Mouse (Mus musculus) kidney, embryonic 15.5 days (tissue): ENCODE results near the gene Atp2a1. TPM values are rescaled to one million over a fixed set of nuclear protein-coding genes. Genes with fewer than 3 reads are reported as not detected.
"Not testable (repeated sequence)": the region's sequence is repeated elsewhere in the genome, so short reads cannot be mapped to it uniquely, and the experiment has no call there.

Experiments used
- ATAC-seq: fragments of 200-750 bp; cut with Nextera tagmentation; replicated peaks from 2 replicates; pipeline ENCODE4 v1.8.0; 2017; ENCODE audit warnings: moderate TSS enrichment; ENCODE audit not compliant: low FRiP score
- H3K27ac ChIP-seq: fragments of 300-500 bp; sonication (generic); 2 replicates; pipeline ENCODE4 v1.5.1; 2015; ENCODE audit warnings: mild to moderate bottlenecking, inconsistent platforms
- H3K27me3 ChIP-seq: fragments of 300-500 bp; sonication (generic); 2 replicates; pipeline ENCODE4 v1.6.1; 2015; ENCODE audit warnings: inconsistent platforms
- H3K36me3 ChIP-seq: fragments of 300-500 bp; sonication (generic); 2 replicates; pipeline ENCODE4 v1.6.1; 2015; ENCODE audit warnings: inconsistent platforms
- H3K4me1 ChIP-seq: fragments of 300-500 bp; sonication (generic); 2 replicates; pipeline ENCODE4 v1.6.1; 2015; ENCODE audit warnings: inconsistent platforms
- H3K4me2 ChIP-seq: fragments of 300-500 bp; sonication (generic); 2 replicates; pipeline ENCODE4 v1.6.1; 2015; ENCODE audit warnings: moderate library complexity, mild to moderate bottlenecking, inconsistent platforms
- H3K4me3 ChIP-seq: fragments of 300-500 bp; sonication (generic); replicated peaks from 2 replicates; pipeline ENCODE4 v1.5.1; 2015; ENCODE audit warnings: mild to moderate bottlenecking, inconsistent platforms
- H3K9ac ChIP-seq: fragments of 300-500 bp; sonication (generic); 2 replicates; pipeline ENCODE4 v1.6.1; 2015; ENCODE audit warnings: mild to moderate bottlenecking, inconsistent platforms
- H3K9me3 ChIP-seq: fragments of 300-500 bp; sonication (generic); replicated peaks from 2 replicates; pipeline ENCODE4 v1.6.1; 2016; ENCODE audit warnings: inconsistent platforms
- WGBS: fragments of 180-500 bp; shearing (Covaris S2); methylation state at CpG from one replicate; pipeline ENCODE4 v1.1.7; 2015; ENCODE audit warnings: mixed read lengths; 5-methylcytosine and 5-hydroxymethylcytosine counted together
- polyA plus RNA-seq: library from polyadenylated mRNA; unstranded; fragments of >200 nt; fragmentation: Nextera tagmentation; extraction: Ambion mirVana; gene quantifications from 2 replicates; pipeline ENCODE4 v1.2.1, GENCODE M21; 2015

Gene Atp2a1
- polyA plus RNA-seq, 1 experiment from 2014 or later = 13.4 TPM

- no peak overlapping the region for H3K4me3 ChIP-seq
- H3K4me2 ChIP-seq = no peak overlapping the region
- peaks cover 20% of the 10 kb centered on the region for H3K4me1 ChIP-seq
- H3K27me3 ChIP-seq = no peaks in the 10 kb centered on the region
- H3K27ac ChIP-seq = no peak overlapping the region
- 0 out of 2 replicates have a peak, but pooled peaks have one; percentile 2 for ATAC-seq
- no peak overlapping the region for H3K9ac ChIP-seq
- WGBS = 43% methylated on average over 11 of the region's 11 CpGs
- H3K36me3 ChIP-seq = peaks cover 79% of the 10 kb centered on the region
- no peaks in the 10 kb centered on the region for H3K9me3 ChIP-seq
Measured at GRCm38 (mm10) chr7:126491973-126492372, 29.1 kb upstream of the Atp2a1 start.

DNA sequence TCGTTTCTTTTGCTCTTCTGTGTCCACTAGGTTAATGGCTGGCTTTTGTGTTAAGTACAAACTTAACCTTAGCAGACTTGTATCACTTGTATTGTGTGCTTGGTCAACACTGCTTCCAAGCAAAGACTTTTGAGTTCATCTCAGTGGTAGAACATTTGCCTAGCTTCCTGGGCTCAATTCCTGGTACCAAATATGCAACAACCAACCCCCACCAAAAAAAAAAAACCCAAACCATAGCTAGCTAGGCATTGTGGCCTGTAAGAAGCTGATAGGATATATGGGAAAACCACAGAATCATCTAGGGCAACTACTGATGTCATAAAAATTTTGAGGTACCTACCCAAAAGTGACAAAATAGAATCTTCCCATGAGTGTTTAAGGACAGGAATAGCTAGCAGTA lies 28.1 kb upstream of the Atp2a1 start:
- no peak overlapping the region for H3K4me3 ChIP-seq
- no peaks in the 10 kb centered on the region for H3K9me3 ChIP-seq
- H3K9ac ChIP-seq = no peak overlapping the region
- no peak overlapping the region for H3K4me2 ChIP-seq
- WGBS = 76% methylated on average over 1 of the region's 1 CpGs
- H3K27me3 ChIP-seq = no peaks in the 10 kb centered on the region
- H3K27ac ChIP-seq = no peak overlapping the region
- no peak for ATAC-seq
- H3K4me1 ChIP-seq = peaks cover 23% of the 10 kb centered on the region
- peaks cover 69% of the 10 kb centered on the region for H3K36me3 ChIP-seq

GRCm38 (mm10) chr7:126487617-126488385 lies 24.9 kb upstream of the Atp2a1 start:
- H3K9ac ChIP-seq = peak overlapping the region; percentile 75
- 0 out of 2 replicates have a peak overlapping the region, but pooled peaks have one; percentile 86 for H3K27ac ChIP-seq
- H3K9me3 ChIP-seq, ATAC-seq, H3K27me3 ChIP-seq: not testable (repeated sequence)
- H3K4me1 ChIP-seq = peaks cover 27% of the 10 kb centered on the region
- H3K36me3 ChIP-seq = peaks cover 37% of the 10 kb centered on the region
- WGBS = 13% methylated on average over 25 of the region's 25 CpGs
- H3K4me3 ChIP-seq = peak overlapping the region; percentile 77
- peak overlapping the region; percentile 74 for H3K4me2 ChIP-seq

DNA sequence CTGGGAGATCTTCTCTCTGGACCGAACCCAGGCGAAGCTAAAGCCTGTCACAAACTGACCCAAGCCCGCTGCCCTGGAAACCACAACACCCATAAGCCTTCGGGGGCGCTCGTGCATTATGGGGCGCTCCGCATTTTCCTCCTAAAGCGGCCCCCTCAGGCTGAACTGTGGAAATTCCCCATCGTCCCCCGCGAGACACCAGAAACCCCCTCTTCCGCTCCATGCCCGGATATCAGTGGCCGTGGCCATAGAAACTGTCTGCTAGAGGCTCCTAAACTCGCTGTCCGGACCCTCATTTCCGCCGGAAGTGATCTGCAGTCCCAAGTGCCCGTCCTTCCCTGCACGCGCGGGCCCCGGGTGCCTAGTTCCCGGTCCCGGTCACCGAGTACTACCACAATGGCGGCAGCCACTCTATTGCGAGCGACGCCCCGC lies 24.2 kb upstream of the Atp2a1 start, which contains the start of gene Tufm:
Gene Tufm (plus strand): TSS at position 310 of the 432 bp plus-strand sequence.
- Histone ChIP-seq H3K4me2 (peak within 1 kb of the TSS; percentile 74), H3K9ac (peak within 1 kb of the TSS; percentile 75), H3K27me3 (no peaks in the 10 kb centered on the region), H3K9me3 (no peaks in the 10 kb centered on the region), H3K36me3 (peaks cover 30% of the 10 kb centered on the region), H3K4me1 (peaks cover 23% of the 10 kb centered on the region), H3K27ac (peak within 1 kb of the TSS; percentile 86), H3K4me3 (peak within 1 kb of the TSS; percentile 77)
- under 1% methylated on average over 32 of the region's 32 CpGs for WGBS
- ATAC-seq = peak; percentile 91

DNA sequence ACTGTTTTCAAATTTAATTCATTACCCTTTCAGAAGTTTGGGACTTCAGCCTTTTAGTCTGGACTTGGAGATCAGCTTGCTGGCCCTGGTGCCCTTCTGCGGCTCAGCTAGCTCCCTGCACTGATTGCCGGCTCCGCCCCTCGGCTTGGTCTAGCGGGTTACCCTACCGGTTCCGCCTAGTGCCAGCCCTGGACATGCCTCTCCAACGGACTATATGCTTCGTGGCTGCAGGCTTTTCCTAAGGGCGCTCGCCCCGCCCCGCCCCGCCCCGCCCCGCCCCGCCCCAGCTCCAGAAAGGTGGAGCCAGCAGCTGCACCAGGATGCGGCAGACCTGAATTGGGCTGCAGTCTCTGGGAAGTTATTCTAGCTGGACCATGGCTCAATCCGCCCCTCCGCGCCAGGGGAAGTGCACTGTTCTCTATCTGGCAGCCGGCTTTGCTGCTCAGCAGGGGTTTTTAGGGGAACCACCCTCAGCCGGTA lies 19.5 kb upstream of the Atp2a1 start:
- Histone ChIP-seq H3K9me3 (no peaks in the 10 kb centered on the region), H3K9ac (peak overlapping the region; percentile 50; the same call in 1 of the 2 replicates), H3K4me1 (peaks cover 10% of the 10 kb centered on the region), H3K4me2 (peak overlapping the region; percentile 83), H3K4me3 (peak overlapping the region; percentile 42), H3K27me3 (no peaks in the 10 kb centered on the region), H3K27ac (peak overlapping the region; percentile 91), H3K36me3 (no peaks in the 10 kb centered on the region)
- WGBS = under 1% methylated on average over 23 of the region's 23 CpGs
- peak; percentile 92 for ATAC-seq

- Histone ChIP-seq H3K4me3 (no peak overlapping the region), H3K27ac (no peak overlapping the region), H3K9me3 (no peaks in the 10 kb centered on the region), H3K27me3 (no peaks in the 10 kb centered on the region), H3K4me2 (no peak overlapping the region; the same call in 1 of the 2 replicates), H3K9ac (no peak overlapping the region), H3K4me1 (peaks cover 9% of the 10 kb centered on the region), H3K36me3 (no peaks in the 10 kb centered on the region)
- ATAC-seq = no peak
- whole genome bisulfite sequencing = 27% methylated on average over 5 of the region's 5 CpGs
Measured at GRCm38 (mm10) chr7:126481699-126482098, 18.8 kb upstream of the Atp2a1 start.

DNA sequence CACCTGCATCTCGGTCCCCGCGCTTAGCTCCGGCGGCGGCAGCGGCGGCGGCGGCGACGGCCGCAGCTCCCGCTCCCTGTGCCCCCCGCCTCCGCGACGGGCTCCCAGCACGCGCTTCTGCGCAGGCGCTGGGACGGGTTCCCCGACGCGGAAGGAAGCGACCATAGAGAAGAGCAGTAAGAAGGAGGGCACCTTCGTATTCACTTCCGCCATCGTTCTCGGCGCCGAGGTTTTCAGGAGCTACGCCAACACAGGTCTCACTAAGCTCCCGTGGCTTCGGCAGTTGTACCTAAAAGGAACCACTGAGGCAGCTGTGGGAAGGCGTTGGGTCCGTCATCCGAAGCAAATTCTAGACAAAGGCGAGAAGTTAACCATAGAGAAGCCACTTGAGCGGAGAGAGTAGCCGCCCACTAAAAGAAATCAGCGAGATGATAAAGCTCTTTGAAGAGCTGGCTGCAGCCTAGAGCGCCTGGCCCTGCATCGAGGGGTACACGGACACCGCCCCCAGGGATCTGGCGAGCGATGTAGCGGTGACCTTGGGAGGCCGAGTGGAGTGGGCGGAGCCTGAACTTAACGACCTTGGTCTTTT lies 12.2 kb upstream of the Atp2a1 start, which contains the start of gene Sh2b1:
Gene Sh2b1 (minus strand): TSS at position 432 of the 589 bp plus-strand sequence.
- H3K4me3 ChIP-seq = peak within 1 kb of the TSS; percentile 97

DNA sequence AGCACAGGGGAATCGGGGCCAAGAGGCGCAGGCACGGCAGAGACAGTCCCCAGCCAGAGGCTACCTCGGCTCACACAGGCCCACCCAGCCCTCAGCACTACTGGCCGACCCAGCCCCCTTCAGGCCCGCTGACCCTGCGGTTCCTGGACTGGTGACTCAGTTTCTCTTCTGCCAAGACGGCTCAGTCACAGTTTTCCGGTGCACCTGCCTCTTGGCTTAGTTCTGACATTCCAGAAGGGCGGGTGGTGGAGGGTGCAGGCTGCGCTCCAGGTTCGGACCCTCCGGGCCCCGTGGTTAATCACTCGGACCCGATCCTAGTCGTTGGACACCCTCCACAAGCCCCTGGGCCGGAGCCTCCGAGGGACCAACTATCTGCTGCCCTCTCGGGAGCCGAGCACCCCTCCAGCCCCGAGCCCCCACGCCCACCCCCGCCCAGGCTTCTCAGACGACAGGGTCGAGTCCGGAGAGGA lies 11.6 kb upstream of the Atp2a1 start:
- peak overlapping the region; percentile 97 for H3K4me3 ChIP-seq
- no peaks in the 10 kb centered on the region for H3K9me3 ChIP-seq
- 0% methylated on average over 27 of the region's 27 CpGs for whole genome bisulfite sequencing
- peak overlapping the region; percentile 96 for H3K9ac ChIP-seq
- H3K27ac ChIP-seq = peak overlapping the region; percentile 98
- peaks cover 35% of the 10 kb centered on the region for H3K36me3 ChIP-seq
- H3K4me2 ChIP-seq = peak overlapping the region; percentile 83
- H3K27me3 ChIP-seq = no peaks in the 10 kb centered on the region
- peaks cover 27% of the 10 kb centered on the region for H3K4me1 ChIP-seq
- ATAC-seq = peak; percentile 63

More for the DNA sequence above, 12.2 kb upstream of the Atp2a1 start, which contains the start of gene Sh2b1:
- WGBS = under 1% methylated on average over 53 of the region's 53 CpGs
- Histone ChIP-seq H3K36me3 (peaks cover 30% of the 10 kb centered on the region), H3K9ac (peak within 1 kb of the TSS; percentile 96), H3K27ac (peak within 1 kb of the TSS; percentile 98), H3K4me1 (peaks cover 27% of the 10 kb centered on the region), H3K9me3 (no peaks in the 10 kb centered on the region), H3K27me3 (no peaks in the 10 kb centered on the region), H3K4me2 (peak within 1 kb of the TSS; percentile 83)
- peak; percentile 93 for ATAC-seq

- Histone ChIP-seq H3K27ac (no peak overlapping the region), H3K4me1 (peaks cover 27% of the 10 kb centered on the region), H3K9me3 (no peaks in the 10 kb centered on the region), H3K9ac (peak overlapping the region; percentile 96), H3K36me3 (peaks cover 45% of the 10 kb centered on the region), H3K27me3 (no peaks in the 10 kb centered on the region), H3K4me3 (peak overlapping the region; percentile 97), H3K4me2 (peak overlapping the region; percentile 83)
- 84% methylated on average over 9 of the region's 9 CpGs for WGBS
- ATAC-seq = no peak
Measured at GRCm38 (mm10) chr7:126473470-126474086, 10.7 kb upstream of the Atp2a1 start.

DNA sequence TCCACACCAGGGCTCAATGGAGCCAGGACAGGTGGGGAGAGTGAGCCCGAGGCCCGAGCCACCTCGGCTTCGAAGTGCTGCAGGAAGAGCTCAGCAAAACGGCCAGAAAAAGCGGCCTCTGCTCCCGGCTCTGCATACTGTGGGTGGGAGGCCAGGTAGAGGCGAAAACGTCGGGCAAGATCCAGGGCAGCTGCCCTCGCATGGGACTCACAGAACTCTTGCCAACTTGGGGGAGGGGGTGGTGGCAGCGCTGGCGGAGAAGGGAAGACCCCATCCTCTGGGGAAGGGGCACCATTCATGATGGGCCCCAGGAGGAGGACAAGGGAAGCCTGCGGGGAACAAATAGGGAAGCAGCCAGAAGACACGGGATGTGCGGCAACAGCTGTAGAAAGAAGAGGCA lies 9.8 kb upstream of the Atp2a1 start:
- Histone ChIP-seq H3K36me3 (peaks cover 53% of the 10 kb centered on the region), H3K9me3 (no peaks in the 10 kb centered on the region), H3K4me1 (peaks cover 27% of the 10 kb centered on the region), H3K27me3 (no peaks in the 10 kb centered on the region), H3K4me2 (no peak overlapping the region), H3K4me3 (no peak overlapping the region), H3K9ac (no peak overlapping the region), H3K27ac (no peak overlapping the region)
- 94% methylated on average over 16 of the region's 16 CpGs for WGBS
- ATAC-seq = no peak

GRCm38 (mm10) chr7:126472306-126472705 lies 9.4 kb upstream of the Atp2a1 start:
- no peak overlapping the region for H3K4me2 ChIP-seq
- H3K27ac ChIP-seq = no peak overlapping the region
- no peak overlapping the region for H3K4me3 ChIP-seq
- no peaks in the 10 kb centered on the region for H3K27me3 ChIP-seq
- no peak for ATAC-seq
- peaks cover 58% of the 10 kb centered on the region for H3K36me3 ChIP-seq
- H3K9me3 ChIP-seq = no peaks in the 10 kb centered on the region
- peaks cover 27% of the 10 kb centered on the region for H3K4me1 ChIP-seq
- 83% methylated on average over 13 of the region's 13 CpGs for whole genome bisulfite sequencing
- H3K9ac ChIP-seq = no peak overlapping the region
